Mouse (Mus musculus): ENCODE results near the gene Dcaf12. TPM values are rescaled to one million over a fixed set of nuclear protein-coding genes. Genes with fewer than 3 reads are reported as not detected.

Gene Dcaf12
- polyA plus RNA-seq, 1 experiment = 27.1 TPM

DNA sequence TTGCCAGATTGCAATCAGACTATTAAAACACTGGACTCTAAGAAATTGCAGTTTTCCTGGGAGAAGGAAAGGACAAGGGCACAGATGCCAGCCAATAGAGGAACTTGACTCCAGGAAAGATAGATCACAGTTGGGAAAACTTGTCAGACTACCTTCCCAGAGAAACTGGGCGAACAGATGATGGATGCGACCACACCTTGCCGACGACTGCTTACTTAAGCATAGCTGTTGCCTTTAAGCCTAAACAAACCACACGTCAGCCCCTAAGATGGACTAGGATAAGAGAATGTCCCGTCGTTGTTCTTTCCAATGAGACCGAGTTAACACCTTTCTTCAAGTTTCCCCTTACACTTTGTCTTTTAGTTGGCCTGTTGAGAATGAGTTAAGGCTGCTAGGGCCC lies 484 bp upstream of the Dcaf12 start:
- no peaks in the 10 kb centered on the region for H3K27me3 ChIP-seq (ENCODE audit: control insufficient read depth, insufficient read depth, insufficient read length)
- peak overlapping the region; percentile 61 for H3ac ChIP-seq (ENCODE audit: control insufficient read depth, insufficient read length)
- no peak for TF ChIP-seq USF1 (IDR thresholded peaks at IDR 0.05; ENCODE audit: low read depth)
- TF ChIP-seq CEBPB (IDR thresholded peaks at IDR 0.05; ENCODE audit: insufficient read depth, poor library complexity, severe bottlenecking) = no peak
- no peak for TF ChIP-seq TCF12 (IDR thresholded peaks at IDR 0.05; ENCODE audit: insufficient read depth, poor library complexity, severe bottlenecking)
- no peak for TF ChIP-seq MYOD1 (IDR thresholded peaks at IDR 0.05; ENCODE audit: control insufficient read depth in 1 of 3, insufficient read length in 2 of 3, low read depth in 2 of 3)
- TF ChIP-seq REST (IDR thresholded peaks at IDR 0.05; ENCODE audit: insufficient read depth, insufficient read length) = no peak
- no peak for TF ChIP-seq E2F4 (IDR thresholded peaks at IDR 0.05; ENCODE audit: insufficient read depth)
- no peak for TF ChIP-seq SRF (IDR thresholded peaks at IDR 0.05; ENCODE audit: control insufficient read depth, insufficient read length, low read depth)
- no peak for TF ChIP-seq POLR2AphosphoS2 (IDR thresholded peaks at IDR 0.05; ENCODE audit: insufficient read length, low read depth)
- peaks cover 23% of the 10 kb centered on the region for H3K36me3 ChIP-seq (ENCODE audit: control insufficient read depth, insufficient read depth)
- H3K79me2 ChIP-seq (ENCODE audit: control insufficient read depth, insufficient read depth) = peaks cover 40% of the 10 kb centered on the region
- H3K4me3 ChIP-seq = peak overlapping the region; percentile 93
- peak overlapping the region; percentile 87 for H3K4me2 ChIP-seq (ENCODE audit: low read depth)

GRCm38 (mm10) chr4:41313722-41314121 lies 967 bp downstream of the Dcaf12 start:
- H3ac ChIP-seq (ENCODE audit: control insufficient read depth, insufficient read length) = peak overlapping the region; percentile 61
- no peaks in the 10 kb centered on the region for H3K27me3 ChIP-seq (ENCODE audit: control insufficient read depth, insufficient read depth, insufficient read length)
- H3K79me2 ChIP-seq (ENCODE audit: control insufficient read depth, insufficient read depth) = peaks cover 48% of the 10 kb centered on the region
- H3K36me3 ChIP-seq (ENCODE audit: control insufficient read depth, insufficient read depth) = peaks cover 26% of the 10 kb centered on the region
- peak overlapping the region; percentile 86 for H3K4me2 ChIP-seq (ENCODE audit: low read depth)
- TF ChIP-seq REST (IDR thresholded peaks at IDR 0.05; ENCODE audit: insufficient read depth, insufficient read length) (no peak), MAX (IDR thresholded peaks at IDR 0.05; ENCODE audit: low read depth) (no peak), TCF12 (IDR thresholded peaks at IDR 0.05; ENCODE audit: insufficient read depth, poor library complexity, severe bottlenecking) (no peak), MYOG (IDR thresholded peaks at IDR 0.05; ENCODE audit: control insufficient read depth in 1 of 3, insufficient read depth in 1 of 3, insufficient read length in 2 of 3, low read depth in 2 of 3) (no peak), CEBPB (IDR thresholded peaks at IDR 0.05; ENCODE audit: insufficient read depth, poor library complexity, severe bottlenecking) (no peak), USF1 (IDR thresholded peaks at IDR 0.05; ENCODE audit: low read depth) (no peak), SRF (IDR thresholded peaks at IDR 0.05; ENCODE audit: control insufficient read depth, insufficient read length, low read depth) (no peak), POLR2A (IDR thresholded peaks at IDR 0.05; ENCODE audit: insufficient read length, low read depth) (no peak), MYOD1 (IDR thresholded peaks at IDR 0.05; ENCODE audit: control insufficient read depth in 1 of 3, insufficient read length in 2 of 3, low read depth in 2 of 3) (no peak)
- H3K4me3 ChIP-seq = peak overlapping the region; percentile 93

GRCm38 (mm10) chr4:41310567-41311563 lies 3.8 kb downstream of the Dcaf12 start:
- Histone ChIP-seq H3K79me2 (ENCODE audit: control insufficient read depth, insufficient read depth) (peaks cover 65% of the 10 kb centered on the region), H3K27me3 (ENCODE audit: control insufficient read depth, insufficient read depth, insufficient read length) (no peaks in the 10 kb centered on the region), H3K36me3 (ENCODE audit: control insufficient read depth, insufficient read depth) (peaks cover 35% of the 10 kb centered on the region), H3K4me2 (ENCODE audit: low read depth) (no peak overlapping the region), H3K4me3 (no peak overlapping the region), H3ac (ENCODE audit: control insufficient read depth, insufficient read length) (no peak overlapping the region)
- TF ChIP-seq MAX (IDR thresholded peaks at IDR 0.05; ENCODE audit: low read depth) = no peak
- no peak for TF ChIP-seq TCF3 (IDR thresholded peaks at IDR 0.05; ENCODE audit: insufficient read length, low read depth)
- no peak for TF ChIP-seq E2F4 (IDR thresholded peaks at IDR 0.05; ENCODE audit: insufficient read depth)
- no peak for TF ChIP-seq REST (IDR thresholded peaks at IDR 0.05; ENCODE audit: insufficient read depth, insufficient read length)
- TF ChIP-seq USF1 (IDR thresholded peaks at IDR 0.05; ENCODE audit: low read depth) = no peak
- no peak for TF ChIP-seq TCF12 (IDR thresholded peaks at IDR 0.05; ENCODE audit: insufficient read depth, poor library complexity, severe bottlenecking)
- TF ChIP-seq POLR2A (IDR thresholded peaks at IDR 0.05; ENCODE audit: insufficient read length, low read depth) = no peak
- no peak for TF ChIP-seq MYOG (IDR thresholded peaks at IDR 0.05; ENCODE audit: control insufficient read depth in 1 of 3, insufficient read depth in 1 of 3, insufficient read length in 2 of 3, low read depth in 2 of 3)
- no peak for TF ChIP-seq POLR2AphosphoS2 (IDR thresholded peaks at IDR 0.05; ENCODE audit: insufficient read length, low read depth)
- no peak for TF ChIP-seq SRF (IDR thresholded peaks at IDR 0.05; ENCODE audit: control insufficient read depth, insufficient read length, low read depth)
- no peak for TF ChIP-seq CEBPB (IDR thresholded peaks at IDR 0.05; ENCODE audit: insufficient read depth, poor library complexity, severe bottlenecking)
- no peak for TF ChIP-seq MYOD1 (IDR thresholded peaks at IDR 0.05; ENCODE audit: control insufficient read depth in 1 of 3, insufficient read length in 2 of 3, low read depth in 2 of 3)

DNA sequence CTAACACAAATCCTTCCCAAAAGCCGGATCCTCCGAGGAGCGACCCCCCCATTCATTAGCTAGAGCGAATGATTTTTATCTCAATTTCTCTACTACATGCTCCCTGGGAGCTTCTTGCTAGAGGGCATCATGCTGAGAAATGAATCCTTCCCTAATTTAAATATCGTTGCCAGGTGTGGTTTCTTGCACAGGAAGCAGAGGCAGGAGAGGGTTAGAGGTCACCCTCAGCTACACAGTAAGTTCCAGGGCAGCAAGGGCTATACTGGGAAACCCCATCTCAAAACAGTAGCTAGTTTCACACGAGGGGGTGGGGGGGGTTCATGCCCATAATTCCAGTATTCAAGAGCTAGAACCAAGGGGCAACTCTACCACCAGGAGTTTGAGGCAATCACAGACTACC lies 7.3 kb downstream of the Dcaf12 start:
- TF ChIP-seq TCF3 (IDR thresholded peaks at IDR 0.05; ENCODE audit: insufficient read length, low read depth) = no peak
- TF ChIP-seq SRF (IDR thresholded peaks at IDR 0.05; ENCODE audit: control insufficient read depth, insufficient read length, low read depth) = no peak
- TF ChIP-seq REST (IDR thresholded peaks at IDR 0.05; ENCODE audit: insufficient read depth, insufficient read length) = no peak
- no peak for TF ChIP-seq CEBPB (IDR thresholded peaks at IDR 0.05; ENCODE audit: insufficient read depth, poor library complexity, severe bottlenecking)
- no peak for TF ChIP-seq MAX (IDR thresholded peaks at IDR 0.05; ENCODE audit: low read depth)
- no peak for TF ChIP-seq USF1 (IDR thresholded peaks at IDR 0.05; ENCODE audit: low read depth)
- TF ChIP-seq E2F4 (IDR thresholded peaks at IDR 0.05; ENCODE audit: insufficient read depth) = no peak
- no peak for TF ChIP-seq MYOG (IDR thresholded peaks at IDR 0.05; ENCODE audit: control insufficient read depth in 1 of 3, insufficient read depth in 1 of 3, insufficient read length in 2 of 3, low read depth in 2 of 3)
- no peak for TF ChIP-seq POLR2AphosphoS2 (IDR thresholded peaks at IDR 0.05; ENCODE audit: insufficient read length, low read depth)
- no peak for TF ChIP-seq TCF12 (IDR thresholded peaks at IDR 0.05; ENCODE audit: insufficient read depth, poor library complexity, severe bottlenecking)
- TF ChIP-seq POLR2A (IDR thresholded peaks at IDR 0.05; ENCODE audit: insufficient read length, low read depth) = no peak
- TF ChIP-seq MYOD1 (IDR thresholded peaks at IDR 0.05; ENCODE audit: control insufficient read depth in 1 of 3, insufficient read length in 2 of 3, low read depth in 2 of 3) = no peak
- Histone ChIP-seq H3K4me2 (ENCODE audit: low read depth) (no peak overlapping the region), H3K36me3 (ENCODE audit: control insufficient read depth, insufficient read depth) (peaks cover 50% of the 10 kb centered on the region), H3K79me2 (ENCODE audit: control insufficient read depth, insufficient read depth) (peaks cover 53% of the 10 kb centered on the region), H3K4me3 (no peak overlapping the region), H3ac (ENCODE audit: control insufficient read depth, insufficient read length) (no peak overlapping the region), H3K27me3 (ENCODE audit: control insufficient read depth, insufficient read depth, insufficient read length) (no peaks in the 10 kb centered on the region)

Measured in myocyte (in vitro differentiated cells).